Mouse (Mus musculus) urinary bladder, postnatal 10 days (tissue): Measurements from ENCODE around the gene Tpm4.
A peak's percentile ranks its signal among the peaks of the same experiment; 100 is the strongest.

Experiments used
- DNase-seq: peaks from one replicate; pipeline ENCODE4 v3.0.0; 2022; ENCODE audit warnings: low spot score

Tpm4 gene

DNA sequence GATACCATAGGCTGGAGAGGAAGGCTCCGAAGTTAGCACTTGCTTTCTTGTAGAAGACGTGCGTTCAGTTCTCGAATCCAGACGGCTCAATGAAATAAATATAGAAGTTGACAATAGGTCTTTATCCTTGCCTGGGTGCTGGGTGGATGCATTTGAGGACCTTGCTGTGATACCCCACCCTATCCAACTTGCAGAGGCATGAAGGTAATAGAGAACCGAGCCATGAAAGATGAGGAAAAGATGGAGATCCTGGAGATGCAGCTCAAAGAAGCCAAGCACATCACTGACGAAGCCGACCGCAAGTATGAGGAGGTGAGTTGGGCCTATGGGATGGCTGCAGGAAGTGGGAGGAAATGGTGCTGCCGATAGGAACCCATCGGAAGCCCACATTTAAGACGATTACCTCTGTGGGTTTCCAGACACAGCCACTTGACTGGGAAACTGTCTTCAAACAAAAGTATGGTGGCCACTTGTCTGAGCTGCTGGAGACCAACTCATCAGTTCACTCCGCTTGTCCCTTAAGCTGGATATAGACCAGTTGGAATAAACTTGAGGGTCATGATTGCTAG, 8.6 kb downstream of the Tpm4 start:
- DNase-seq, result no peak

DNA sequence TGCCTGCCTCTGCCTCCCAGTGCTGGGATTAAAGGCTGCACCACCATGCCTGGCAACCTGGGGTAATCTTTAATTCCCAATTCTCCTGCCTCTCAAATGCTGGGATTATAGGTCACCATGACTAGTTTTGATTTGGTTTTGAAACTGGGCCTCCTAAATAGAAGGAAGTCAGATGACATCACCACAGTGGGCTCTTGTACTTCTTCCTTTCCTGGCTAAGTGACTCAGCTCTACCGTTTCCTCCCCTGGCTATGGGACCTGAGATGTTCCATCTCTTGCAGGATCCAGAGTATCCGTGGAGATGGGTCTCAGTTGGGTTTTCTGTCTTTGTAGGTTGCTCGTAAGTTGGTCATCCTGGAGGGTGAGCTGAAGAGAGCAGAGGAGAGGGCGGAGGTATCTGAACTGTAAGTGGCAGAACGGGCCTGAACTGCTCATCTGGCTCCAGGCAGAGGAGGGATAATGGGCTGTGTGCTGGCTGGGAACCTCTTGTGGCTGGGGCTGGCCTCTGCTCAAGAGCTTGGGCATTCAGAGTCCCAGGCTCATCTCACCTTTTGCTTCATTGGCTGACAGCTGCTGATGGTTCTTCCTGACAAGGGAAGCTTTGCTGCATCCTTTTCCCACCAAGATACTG, 9.7 kb downstream of the Tpm4 start:
- DNase-seq, result no peak

DNA sequence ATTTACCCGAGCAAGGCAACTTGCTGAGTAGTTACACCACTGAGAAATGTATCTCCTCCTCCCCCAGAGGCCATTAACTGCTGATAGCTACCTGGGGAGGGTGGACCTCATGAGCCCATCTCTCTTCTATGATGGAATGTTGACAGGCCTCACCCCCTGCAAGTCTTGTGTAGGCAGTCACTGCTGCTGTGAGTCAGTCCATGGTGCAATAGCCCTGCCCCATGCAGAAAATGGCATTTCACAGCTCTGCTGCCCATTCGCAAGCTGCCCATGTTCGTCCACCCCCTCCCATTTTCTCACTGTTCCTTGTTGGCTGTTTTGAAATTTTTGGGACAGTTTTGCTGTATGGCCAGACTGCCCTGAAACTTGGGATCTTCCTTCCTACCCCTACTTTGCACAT, 10.7 kb downstream of the Tpm4 start:
- no peak for DNase-seq

DNA sequence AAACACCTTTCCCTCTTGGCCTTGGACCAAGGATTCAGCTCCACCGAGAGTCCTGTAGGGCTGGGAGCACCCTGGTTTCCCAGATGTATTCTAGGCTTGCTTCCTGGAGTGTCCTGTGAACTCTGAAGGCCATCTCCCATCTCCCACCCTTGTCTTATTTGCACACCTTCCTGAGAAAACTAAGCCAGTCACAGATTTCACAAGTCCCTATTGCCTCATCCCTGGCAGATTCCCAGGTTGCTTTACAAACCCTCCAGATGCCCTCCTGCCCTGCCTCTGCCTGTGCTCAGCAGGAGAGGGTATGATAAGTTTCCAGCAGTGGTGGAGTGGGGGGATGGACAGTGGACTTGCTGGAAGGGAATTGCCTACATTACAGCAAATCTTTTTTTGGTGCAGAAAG, 11.3 kb downstream of the Tpm4 start:
- no peak for DNase-seq

DNA sequence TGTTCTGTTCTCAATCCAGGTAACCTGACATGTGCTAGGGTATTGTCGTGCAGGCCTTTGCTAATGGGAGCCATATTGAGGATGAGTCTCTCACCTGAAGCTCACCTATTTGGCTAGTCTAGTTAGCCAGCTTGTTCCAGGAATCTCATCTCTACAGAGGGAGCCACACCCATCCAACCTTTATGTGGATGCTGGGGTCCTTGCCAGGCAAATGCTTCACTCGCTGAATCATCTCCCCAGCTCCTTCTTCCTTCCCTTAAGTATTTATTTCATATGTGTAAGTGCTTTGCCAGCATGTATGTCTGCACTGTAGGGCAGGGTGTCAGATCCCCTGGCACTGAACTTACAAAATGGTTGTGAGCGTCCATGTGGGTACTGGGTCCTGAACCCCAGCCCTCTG, 11.8 kb downstream of the Tpm4 start:
- DNase-seq, result no peak

DNA sequence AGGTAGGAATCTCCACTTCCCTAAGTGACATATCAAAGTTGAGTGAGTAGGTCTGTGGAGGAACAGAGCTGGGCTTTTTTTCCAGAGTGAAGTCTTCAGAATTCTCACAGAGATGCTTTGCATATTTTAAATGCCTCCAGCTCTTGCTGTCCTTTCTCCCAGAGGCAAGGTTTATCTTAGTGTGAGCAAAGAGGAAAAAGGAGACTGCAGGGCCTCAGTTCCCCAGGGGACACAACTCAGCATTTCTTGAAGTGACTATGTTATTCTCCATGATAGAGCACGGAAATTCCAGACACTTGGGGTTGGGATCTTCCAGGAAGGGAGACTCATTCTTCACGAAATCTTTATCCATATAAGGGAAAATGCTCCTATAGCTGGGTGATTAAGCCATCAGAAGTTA, 12.5 kb downstream of the Tpm4 start:
- no peak for DNase-seq

DNA sequence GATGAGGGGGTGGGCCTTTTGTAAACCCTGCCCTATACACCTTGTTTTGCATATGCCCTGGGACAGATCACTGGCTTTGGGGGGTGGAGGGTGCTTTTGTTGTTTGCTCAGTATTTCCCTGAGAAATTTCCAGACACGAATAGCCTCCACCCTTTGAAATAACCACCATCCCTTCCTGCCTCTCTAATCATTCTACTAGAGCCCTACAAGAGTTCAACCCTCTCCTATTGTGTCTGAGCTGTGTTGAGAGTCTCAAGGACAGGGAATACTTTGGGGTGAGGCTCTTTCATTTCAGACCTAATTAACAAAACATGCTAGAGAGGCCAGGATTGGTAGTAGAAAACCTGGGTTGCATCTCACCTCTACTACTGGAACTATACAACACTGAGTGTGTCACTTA, 14.3 kb downstream of the Tpm4 start:
- DNase-seq, result no peak

DNA sequence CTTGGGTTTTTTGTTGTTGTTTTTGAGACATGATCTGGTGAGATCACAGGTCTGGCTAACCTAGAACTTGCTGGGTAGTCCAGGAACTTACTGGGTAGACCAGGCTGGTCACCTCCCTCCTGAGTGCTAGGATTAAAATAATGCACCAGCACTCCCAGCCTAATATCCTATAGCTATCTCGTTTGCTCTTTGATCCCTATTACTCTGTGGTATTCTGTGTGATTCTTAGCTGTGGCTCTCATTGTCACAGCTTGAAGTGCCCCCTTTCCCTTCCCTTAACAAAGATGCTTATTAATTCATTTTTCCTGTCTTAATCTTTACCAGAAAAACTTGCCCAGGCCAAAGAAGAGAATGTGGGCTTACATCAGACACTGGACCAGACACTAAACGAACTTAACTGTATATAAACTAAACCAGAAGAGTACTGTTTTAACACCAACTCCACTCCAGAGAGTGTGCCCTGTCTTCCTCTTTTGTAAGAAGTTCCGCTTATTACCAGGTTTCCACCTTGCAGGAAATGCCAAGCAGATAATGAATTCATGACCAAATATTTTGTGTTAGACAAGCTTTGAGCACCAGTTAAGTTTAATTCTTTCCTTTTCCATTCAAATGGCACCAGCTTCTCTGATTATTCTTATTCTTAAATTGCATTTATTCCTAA, 16.8 kb downstream of the Tpm4 start:
- no peak for DNase-seq

DNA sequence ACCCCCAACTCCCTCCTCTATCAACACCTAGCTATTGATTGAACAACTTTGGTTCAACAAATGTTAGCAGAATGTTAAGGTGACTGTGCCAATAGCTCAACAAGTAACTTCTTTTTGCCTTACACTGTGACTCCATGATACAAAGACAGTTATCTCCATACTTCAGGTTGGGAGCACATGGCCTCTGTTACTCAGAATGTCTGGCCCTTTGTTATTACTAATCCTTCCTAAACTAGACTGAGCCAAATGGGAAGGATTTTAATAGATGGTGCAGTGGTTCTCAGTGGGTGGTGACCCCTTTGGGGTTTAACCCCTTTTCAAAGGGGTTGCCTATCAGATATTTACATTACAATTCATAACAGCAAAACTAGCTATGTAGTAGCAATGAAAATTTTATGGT, 18.6 kb downstream of the Tpm4 start:
- no peak for DNase-seq

DNA sequence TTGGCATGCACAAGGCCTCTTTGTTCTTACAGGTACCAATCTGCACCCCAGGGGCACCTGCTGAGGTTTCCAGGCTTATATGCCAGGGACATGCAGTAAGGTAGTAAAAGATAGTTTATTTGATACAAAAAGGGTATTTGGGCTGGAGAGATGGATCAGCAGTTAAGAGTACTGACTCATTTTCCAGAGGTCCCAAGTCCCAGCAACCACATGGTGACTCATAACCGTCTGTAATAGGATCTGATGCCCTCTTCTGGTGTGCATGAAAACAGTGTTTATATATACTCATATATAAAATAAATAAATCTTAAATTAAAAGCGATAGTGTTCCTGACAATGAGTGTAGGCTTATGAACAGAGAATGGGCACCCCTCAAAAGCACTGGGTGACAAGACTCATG, 23.3 kb downstream of the Tpm4 start:
- DNase-seq, result no peak

DNA sequence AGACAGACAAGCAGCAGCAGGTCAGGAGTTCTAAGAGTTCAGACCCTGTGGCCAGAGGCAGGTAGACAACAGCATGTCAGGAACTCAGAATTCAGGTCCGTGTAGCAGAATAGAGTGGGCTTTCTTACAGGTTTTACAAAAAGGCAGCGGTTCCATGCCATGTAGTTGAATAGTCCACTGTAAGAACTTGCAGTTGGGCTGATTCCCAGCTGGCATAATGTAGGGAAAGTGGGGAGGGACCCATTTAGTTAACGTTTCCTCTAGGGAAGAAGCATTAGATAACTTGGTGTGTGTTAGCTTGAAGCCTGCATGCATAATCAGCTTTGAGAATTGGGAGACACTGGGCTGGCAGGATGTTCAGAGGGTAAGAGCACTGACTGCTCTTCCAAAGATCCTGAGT, 24.0 kb downstream of the Tpm4 start:
- DNase-seq, result no peak

DNA sequence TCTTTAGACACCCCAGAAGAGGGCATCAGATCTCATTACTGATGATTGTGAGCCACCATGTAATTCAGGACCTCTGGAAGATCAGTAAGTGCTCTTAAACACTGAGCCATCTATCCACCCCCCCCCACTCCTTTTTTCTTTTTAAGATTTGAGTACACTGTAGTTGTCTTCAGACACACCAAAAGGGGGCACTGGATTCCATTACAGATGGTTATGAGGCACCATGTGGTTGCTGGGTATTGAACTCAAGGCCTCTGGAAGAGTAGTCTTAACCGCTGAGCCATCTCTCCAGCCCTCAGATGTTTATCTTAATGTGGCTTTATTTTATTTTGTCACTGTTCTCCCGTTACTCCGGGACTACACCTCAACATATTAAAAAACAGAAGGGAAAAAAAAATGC, 25.2 kb downstream of the Tpm4 start:
- DNase-seq, result no peak

DNA sequence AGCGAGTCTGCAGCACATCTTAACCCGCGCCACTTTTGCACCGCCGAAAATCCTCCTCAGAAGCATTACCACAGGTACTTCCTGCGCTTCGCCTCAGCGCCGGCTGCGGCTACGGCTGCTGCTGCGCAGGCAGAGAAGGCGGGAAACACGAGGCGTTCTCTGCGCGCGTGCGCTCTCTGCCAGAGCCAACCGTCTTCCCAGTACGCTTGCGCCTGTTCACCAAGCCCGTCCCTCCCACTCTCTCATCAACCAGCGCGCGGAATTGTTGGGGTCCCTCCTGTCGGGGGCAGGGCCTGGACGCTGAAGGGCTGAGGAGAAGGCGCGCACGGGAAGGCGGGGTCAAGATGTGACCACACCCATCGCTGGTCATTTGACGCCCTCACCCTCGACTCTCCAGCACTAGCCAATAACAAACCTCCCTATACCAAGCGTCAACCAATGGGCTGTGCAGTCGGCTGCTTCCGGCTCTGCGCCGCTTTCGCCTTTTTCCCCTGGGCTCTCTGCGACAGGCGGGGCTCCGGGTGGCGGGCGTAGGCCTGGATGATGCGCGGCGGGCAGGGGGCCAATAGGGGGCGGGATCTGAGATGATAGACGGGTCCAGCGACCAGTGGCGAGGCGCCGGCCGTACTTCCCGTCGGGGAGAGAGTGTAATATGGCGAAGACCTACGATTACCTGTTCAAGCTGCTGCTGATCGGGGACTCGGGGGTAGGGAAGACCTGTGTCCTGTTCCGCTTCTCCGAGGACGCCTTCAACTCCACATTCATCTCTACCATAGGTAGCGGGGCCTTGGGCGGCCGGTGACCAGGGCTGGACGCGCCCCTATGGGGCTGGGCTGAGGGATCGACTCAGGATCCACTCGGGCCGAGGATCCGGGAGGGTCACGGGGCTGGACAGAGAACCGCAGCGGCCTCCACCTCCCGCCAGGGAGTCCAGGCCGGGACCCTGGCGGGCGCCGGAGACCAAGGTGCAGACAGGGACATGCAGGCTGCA, 26.2 kb downstream of the Tpm4 start, which contains the start of gene Rab8a:
Gene Rab8a (plus strand): TSS at position 494 of the 991 bp plus-strand sequence.
- peak; percentile 99 for DNase-seq

DNA sequence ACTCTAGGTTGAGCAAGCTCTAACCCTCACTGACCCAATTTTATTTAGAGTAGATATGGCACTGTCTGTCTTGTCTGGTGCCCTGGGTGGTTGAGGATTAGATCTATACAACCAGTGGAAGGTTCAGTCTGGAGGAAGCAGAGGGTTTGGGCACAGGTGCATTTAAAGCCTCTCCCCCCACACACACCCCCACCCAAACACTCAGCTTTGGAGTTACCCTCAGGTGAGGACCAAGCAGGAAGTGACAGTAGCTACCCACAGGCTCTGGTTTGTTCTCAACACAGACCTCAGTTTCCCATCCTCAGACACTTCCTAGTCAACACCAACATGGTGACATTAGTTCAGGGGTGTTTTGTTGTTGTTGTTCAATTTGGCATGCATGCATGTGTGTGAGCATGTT, 28.0 kb downstream of the Tpm4 start:
- no peak for DNase-seq

DNA sequence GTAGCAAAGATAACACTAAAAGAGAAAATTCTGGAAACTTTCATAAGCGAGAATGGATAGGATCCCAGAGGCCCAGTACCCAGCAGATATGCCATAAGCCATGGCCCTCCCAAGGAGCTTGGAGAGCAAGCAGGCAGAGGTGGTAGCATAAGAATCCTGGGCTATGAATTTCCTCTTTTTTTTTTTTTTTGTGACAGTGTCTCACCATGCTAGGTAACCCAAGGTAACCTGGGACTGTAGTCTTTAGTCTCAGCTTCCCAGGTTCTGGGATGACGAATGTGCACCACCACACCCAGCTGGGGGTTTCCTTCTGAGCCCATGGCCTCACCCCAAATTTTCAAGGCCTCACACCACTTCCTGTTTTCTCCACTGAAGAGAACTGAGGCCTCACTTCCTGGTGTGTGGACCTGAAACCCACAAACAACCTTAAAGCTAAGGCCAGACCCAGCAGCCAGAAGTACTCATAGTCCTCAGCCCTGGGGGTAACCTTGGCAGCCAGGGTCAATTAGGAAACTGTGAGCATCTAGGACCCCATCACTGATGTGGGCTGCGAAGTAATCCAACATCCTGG, 34.4 kb downstream of the Tpm4 start:
- DNase-seq, result no peak

DNA sequence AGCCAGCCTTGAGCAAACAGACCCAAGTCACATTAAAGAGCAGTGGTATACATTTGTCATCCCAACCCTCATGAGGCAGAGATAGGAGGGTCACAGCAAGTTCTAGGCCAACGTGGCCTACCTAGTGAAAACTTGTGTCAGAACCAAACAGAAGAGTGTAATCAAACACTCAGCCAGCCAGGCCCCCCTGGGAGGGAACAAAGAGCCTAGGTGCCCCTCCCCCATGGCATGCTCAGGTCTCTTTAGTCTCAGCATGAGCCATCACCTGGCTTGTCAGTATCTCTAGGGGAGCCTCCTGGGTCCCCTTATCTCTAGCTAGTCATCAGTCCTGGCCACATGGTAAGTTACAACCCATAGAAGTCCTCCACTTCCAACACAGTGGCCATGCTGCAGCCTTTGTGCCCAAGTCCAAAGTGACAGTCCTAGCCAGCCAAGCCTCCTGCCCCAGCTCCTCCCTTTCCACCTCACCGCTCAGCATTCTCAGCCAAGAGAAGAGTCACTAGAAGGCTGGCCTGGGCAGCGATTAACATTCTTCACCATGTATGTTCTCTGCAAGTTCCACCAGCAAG, 35.0 kb downstream of the Tpm4 start:
- DNase-seq, result no peak

DNA sequence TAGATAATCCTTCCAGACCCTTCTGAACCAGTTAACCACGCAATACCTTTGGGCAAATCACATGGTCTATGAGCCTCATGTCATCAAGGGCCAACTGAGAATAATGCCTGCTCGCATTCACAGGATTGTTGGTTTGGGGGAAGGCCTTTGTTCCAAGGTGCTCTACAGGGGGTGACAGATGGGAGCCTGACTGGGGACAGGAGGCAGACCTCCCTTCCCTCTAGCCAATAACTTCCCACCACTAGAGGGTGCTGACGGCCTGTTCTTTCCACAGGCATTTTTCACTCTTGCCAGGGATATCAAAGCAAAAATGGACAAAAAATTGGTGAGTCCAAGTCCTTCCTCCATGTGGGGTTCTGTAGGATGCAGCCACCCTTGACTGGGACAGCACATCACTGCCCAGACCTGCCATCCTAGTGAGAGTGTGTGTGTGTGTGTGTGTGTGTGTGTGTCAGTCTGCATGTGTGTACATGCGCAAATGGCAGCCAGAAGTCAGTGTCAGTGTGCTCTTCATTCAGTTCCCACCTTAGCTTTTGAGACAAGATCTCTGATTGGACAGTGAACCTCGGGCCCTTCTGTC, 42.7 kb downstream of the Tpm4 start:
- DNase-seq, result no peak

DNA sequence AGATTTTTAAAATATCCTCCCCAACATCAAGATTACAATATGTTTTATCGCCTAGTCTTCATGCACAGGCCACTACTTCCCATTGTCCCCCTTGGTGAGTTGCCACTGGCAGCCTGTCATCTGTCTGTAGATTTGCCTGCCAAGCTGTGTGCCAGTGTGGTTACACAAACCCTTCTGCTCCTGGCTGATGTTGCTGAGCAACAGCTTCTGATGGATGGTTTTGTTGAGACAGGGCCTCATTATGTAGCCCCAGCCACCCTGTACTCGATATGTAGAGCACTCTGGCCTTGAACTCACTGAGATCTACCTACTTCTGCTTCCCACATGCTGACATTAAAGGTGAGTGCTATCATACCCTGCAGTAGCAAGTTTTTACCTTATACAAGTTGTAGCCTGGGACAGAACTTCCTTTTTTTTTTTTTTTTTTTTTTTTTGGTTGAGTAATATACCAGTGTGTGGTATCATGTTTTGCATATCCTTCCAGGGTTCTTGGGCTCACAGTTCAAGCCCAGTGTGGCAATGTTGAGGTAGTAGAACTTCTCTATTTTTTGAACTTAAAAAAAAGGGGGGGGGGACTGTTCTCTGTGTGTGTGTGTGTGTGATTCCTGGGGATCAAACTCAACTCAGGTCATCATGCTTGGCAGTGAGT, 48.9 kb downstream of the Tpm4 start:
- DNase-seq, result no peak

DNA sequence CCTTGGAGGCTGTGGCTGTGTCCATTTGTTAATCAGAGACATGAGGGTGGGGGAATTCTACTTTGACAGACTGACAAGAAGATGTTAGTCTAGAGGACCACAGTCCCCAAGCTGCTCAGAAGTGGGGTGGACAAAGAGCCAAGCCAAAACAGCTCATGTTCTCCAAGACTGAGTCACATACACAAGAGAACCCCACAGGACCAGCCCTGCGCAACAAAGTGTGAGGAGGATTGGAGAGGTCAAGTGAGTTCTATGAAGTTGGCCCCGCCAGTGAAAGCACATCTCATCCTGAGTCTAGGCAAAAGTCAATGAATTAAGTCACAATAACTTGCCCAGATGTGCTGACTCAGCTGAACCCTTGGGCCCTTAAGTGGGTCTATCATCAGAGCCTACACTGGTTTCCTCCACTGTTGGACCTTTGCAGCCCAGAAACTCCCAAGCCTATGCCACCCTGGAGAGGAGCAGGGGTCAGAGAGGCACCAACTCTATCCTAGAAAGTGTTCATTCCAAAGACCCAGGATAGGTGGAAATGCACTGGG, 53.1 kb downstream of the Tpm4 start:
- no peak for DNase-seq

DNA sequence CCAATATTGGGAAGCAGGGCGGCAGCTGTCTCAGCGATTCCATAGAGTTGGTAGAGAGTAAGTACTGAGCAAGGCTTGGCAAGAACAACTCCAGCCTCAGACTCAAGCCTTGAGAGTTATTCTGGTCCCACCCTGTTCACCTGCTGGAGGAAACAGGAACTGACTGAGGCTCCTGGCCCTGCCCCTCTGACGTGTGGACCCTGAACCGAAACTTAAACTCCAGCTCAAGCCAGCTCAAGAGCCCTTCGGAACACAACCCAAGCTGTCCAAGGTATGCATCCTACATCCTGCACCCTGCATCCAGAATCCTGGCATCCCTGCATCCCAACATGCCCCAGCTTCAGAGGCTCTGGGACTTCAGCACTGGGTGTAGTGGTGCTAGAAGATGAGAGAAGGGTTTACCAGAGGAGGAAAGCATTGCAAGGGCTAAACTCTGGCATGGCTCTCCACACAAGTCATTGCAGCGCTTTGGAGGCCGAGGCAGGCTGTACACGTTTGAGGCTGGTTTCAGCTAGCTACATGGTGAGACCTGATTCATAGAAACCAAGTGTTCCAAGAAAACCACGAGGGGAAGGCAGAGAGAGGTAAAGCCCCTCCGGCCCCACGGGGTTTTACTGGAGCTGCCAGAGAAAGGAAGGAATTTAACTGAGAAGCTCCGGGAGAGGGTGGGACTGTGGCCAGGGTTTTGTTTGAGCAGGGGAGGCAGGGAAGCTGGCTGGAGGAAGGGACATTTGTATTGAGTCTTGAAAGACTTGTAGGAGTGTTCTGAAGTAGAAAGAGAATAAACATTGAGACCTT, 54.8 kb downstream of the Tpm4 start, which contains the start of gene Hsh2d:
Gene Hsh2d (plus strand): TSS at position 222 of the 798 bp plus-strand sequence.
- no peak for DNase-seq
